23 mouse cellular contexts compared by ENCODE assay signal in genomic region chr19:57975201-57975600, GRCm38 (mm10).
DNase-seq lines count a peak whose midpoint lies in the region; ATAC-seq lines count a peak whose summit lies in the region.
"Had no signal": no experiment of that assay in that cellular context is flagged by ENCODE, and none has a peak within 500 bp of the region (broad histone marks: within the 10 kb centered on the region; RNA-seq: fewer than 3 reads in every experiment).

No protein-coding gene starts in this region.

- H3K9me3 ChIP-seq in megakaryocyte, embryonic 14.5 days = peaks cover 18% of the 10 kb centered on the region
- H3K9me3 ChIP-seq: embryonic facial prominence, embryonic 10.5 days; embryonic facial prominence, embryonic 12.5 days; forebrain, embryonic 13.5 days; forebrain, embryonic 15.5 days had no signal

- H3K36me3 ChIP-seq in megakaryocyte, embryonic 14.5 days (replicated peaks; ENCODE audit: low read length) = no peaks in the 10 kb centered on the region
- H3K36me3 ChIP-seq: G1E had no signal

- peak overlapping the region; percentile 46 for H3K4me3 ChIP-seq in megakaryocyte, embryonic 14.5 days (replicated peaks)
- H3K4me3 ChIP-seq: embryonic facial prominence, embryonic 10.5 days; embryonic facial prominence, embryonic 12.5 days; forebrain, embryonic 13.5 days; forebrain, embryonic 15.5 days had no signal

- no peaks in the 10 kb centered on the region for H3K27me3 ChIP-seq in megakaryocyte, embryonic 14.5 days (replicated peaks)
- H3K27me3 ChIP-seq: CH12.LX; embryonic facial prominence, embryonic 12.5 days; forebrain, embryonic 13.5 days; forebrain, embryonic 15.5 days; Patski had no signal

- no peak for ATAC-seq in megakaryocyte, adult 5-6 weeks (ENCODE audit: poor library complexity, severe bottlenecking)
- ATAC-seq: activated CD4-positive, CD25-positive, alpha-beta regulatory T cell, adult 4 months; CD4-positive, CD25-positive, alpha-beta regulatory T cell, adult 4 months; forebrain, embryonic 13.5 days; forebrain, embryonic 15.5 days; forebrain, postnatal 0 days; Patski had no signal

- H3K4me1 ChIP-seq in megakaryocyte, embryonic 14.5 days = peaks cover 17% of the 10 kb centered on the region
- H3K4me1 ChIP-seq: embryonic facial prominence, embryonic 10.5 days; embryonic facial prominence, embryonic 12.5 days; forebrain, embryonic 13.5 days; forebrain, embryonic 15.5 days had no signal

- intact Hi-C loops in heart, postnatal 14 days (cut with DNase I) = no loop called here

- peak; percentile 49 to 70 for DNase-seq in cerebellum, postnatal 10 days
- DNase-seq in cerebellum, adult 9-11 months = no peak
- peak; percentile 80 for DNase-seq in heart, adult 11 months
- DNase-seq in heart, postnatal 14 days = no peak
- DNase-seq: adrenal gland, adult 8-10 months; adrenal gland, postnatal 14 days; adrenal gland, postnatal 36 days; B cell, adult 2 months; cerebellum, adult 18-20 months; cerebellum, adult 8-10 months; cerebellum, postnatal 25 days; forebrain, postnatal 0 days had no signal

Comparison
In these comparisons a context has a peak if more than half of its experiments do, and no peak if none do; other contexts are left out.
1. DNase-seq: peak in cerebellum, postnatal 10 days (2 of 2) and heart, adult 11 months (single experiment); none in cerebellum, adult 9-11 months (single experiment) and heart, postnatal 14 days (0 of 2).